Mouse (Mus musculus) telencephalon, adult 2 months (tissue): Measurements from ENCODE around the gene Fam241a.

ENCODE experiments used
- DNase-seq: peaks from one replicate; pipeline ENCODE4 v3.0.0-alpha.2; 2011; ENCODE audit warnings: low read depth, low spot score

The Fam241a gene

DNA sequence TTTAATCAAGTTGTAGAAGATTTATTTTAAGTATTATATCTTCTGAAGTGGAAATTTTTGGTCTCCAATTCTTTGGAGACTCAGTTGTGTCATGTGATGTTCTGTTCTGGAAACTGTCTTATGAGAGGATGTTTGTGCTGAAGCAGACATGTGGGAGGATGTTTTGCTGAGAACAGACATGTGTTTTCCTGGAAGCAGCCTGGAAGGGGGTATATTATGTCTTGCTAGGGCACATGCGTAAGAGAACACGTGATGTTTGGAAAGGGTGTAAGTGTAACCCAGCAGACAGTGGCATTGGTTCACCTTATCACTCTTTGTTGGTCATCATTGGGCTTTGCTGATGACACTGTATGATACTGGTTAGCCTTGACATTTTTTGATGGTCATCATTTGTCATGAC is 20.6 kb downstream of the Fam241a start:
- no peak for DNase-seq

DNA sequence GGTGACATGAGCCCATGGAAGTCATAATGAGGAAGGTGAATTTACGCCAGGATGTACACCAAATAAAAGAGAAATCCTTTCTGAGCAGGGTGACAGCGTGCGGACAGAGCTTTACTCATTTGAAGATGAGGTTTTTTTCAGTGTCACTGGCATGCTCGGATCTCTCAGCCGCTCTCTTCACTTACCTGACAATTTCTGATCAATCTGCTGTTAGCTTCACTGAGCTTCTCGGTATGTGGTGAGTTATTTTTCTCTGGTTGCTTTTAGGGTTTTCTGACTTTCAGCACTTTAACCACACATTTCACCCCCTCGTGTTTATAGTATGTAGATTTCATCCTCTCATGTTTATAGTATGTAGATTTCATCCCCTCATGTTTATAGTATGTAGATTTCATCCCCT is 21.1 kb downstream of the Fam241a start:
- no peak for DNase-seq

DNA sequence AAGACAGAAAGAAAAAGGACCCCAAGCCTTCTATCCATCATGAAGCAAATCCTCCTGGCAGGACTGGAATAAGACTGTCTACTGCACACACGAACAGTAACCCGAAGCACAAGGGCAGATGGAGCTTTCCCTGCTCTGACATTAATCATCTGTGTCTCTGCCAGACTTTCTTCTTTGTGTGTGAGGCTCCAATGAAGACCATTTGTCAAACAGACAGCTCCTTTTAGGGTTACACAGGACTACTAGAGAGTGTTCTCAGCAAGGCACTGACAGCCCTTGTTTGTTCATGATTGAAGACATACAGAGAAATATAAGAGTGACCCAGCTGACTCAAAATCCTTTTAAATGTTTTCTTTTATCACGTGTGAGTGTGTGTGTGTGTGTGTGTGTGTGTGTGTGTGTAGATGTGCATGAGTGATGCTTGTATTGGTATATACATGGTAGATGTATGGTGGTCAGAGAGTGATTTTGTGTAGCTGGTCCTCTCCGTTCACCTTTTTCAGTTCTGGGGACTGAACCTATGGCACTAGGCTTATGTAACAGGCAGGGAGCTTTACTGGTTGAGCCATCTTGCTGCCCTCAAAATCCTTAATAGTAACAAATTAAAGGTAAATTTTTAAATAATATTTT is 21.8 kb downstream of the Fam241a start:
- no peak for DNase-seq

DNA sequence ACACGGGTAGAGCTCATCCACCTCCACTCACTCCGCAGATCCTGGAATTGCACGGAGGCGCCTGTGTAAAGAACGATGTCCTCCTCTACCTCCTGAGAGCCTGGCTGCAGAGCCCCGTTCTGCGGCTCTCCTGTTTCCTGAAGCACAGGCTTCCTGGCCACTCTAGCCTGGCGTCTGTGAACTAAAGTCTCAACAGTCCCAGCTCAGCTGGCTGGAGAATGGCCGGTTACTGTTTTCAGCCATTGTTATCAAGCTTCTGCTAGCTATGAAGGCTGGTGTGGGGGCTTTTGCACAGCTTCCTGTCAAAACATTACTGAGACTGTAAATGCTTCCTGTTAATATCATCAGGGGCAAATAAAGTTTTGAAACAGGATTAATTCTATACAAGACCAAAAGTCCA is 24.5 kb downstream of the Fam241a start:
- DNase-seq: no peak

DNA sequence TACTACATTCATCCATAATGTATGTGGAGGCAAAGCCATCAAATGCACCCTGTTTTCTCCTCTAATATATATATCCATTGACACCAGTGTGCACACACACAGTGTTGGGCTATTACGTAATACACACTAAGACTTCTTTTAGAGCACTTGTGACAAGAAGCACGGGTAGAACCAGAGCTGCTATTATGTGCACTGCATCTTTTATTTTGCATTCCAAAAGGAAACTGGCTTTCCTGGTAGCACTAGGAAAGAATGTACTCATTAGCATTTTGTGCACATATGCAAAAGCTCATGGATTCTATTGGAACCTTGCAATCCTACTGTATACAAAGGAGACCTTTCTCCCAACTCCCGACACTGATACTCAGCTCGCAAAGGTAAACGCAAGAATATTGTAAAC is 27.2 kb downstream of the Fam241a start:
- DNase-seq: no peak

DNA sequence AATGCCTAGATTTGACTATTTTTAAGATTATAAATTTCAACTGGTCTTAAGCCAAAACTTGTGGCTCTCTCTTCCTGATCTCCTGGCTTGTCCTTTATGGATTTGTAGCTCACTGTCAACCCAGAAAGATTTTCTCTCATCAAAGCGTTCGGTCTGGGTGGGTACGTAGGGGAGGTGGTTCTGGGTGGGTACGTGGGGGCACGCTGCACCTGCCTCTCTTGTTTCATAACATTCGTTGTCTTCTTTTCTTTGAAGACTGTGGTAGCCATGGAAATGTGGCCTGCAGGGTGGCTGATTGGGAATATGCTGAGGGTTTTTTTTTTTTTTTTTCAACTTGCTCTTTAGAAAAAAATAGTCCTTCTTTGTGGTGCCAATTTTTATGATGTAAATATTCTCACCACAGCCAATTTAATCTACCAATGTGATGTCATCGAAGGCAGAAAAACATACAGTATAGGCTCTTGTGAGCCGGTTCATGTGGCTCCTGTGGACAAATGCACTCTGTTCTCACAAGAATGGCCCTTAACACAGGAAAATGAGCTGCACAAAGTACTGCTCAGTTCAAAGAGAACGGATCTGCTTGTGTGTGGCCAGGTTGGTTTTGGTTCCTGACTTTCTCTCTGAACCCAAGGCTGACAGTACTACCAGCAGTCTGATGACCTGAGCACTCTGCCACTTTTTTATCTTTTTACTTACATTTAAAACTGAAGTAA is 27.9 kb downstream of the Fam241a start:
- no peak for DNase-seq

DNA sequence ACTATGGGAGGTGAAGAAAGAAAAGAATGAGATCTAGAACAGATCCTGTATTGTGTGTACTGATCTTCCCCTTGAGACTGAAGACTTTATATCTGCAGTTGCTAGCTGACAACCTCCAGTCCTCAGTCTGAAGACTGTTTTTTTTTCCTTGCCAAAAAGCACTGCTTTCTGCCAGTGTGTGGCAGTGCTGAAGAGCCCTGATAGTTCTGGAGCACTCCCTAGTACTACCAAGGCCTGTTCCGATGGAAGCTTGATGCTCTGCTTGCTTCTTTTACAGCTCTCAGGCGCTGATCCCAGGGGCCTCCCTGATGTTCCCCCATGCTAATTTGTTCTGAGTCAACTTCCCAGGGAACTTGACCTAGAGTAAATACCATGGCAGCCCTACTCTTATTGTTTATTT is 31.9 kb downstream of the Fam241a start:
- DNase-seq: no peak

DNA sequence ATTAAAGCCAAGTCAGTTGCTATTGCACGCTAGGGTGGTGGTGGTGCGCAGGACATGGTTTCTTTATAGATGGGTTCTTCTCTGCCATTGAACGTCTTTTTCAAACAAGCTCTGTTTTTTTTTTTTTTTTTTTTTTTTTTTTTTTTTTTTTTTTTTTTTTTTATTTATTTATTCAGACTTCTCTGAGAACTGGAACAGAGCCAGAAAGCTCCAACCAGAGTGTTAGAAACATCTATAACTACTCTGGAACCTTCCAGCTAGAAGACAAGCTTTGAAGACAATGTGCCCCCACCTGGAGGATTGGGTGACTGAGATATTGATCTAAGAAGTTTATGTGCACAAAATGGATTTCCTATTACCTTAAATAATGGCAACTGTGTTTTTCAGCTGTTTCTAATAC is 32.6 kb downstream of the Fam241a start:
- no peak for DNase-seq

DNA sequence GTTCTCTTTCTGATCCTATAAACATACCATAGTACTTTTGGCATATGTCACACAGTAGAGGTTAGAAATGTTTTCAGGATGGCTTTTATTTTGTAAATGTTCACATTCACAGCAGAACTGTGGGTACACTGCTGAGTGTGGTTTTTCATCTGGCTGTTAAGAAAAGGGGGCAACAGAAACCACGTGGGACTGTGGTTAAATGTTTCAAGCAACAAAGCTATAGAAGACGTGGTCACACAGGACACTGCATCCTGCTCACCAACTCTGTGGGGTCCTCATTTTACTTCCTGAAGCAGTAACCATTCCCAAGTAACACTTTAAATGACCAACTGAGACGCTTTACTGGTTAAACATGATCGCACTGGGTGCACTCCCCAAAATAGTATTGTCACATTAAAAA is 33.6 kb downstream of the Fam241a start:
- DNase-seq: no peak

DNA sequence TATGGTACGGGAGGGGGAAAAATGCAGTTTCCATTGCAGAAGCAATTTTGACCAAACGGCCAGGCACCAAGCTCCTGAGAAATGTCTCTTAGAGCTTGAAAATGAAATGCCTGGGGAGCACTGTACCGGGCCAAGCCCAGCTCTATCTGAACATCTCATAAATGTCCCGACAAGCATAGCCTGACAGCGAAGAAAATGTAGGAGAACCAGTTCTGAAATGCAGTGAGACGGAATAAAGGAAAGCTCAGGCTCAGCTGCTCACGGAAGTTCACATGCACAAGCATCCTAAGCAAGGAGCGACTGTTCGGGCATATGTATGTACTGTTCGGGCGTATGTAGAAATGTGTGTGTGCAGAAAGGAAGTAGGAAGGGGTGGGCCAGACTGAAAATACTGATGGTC is 34.8 kb downstream of the Fam241a start:
- DNase-seq: no peak

DNA sequence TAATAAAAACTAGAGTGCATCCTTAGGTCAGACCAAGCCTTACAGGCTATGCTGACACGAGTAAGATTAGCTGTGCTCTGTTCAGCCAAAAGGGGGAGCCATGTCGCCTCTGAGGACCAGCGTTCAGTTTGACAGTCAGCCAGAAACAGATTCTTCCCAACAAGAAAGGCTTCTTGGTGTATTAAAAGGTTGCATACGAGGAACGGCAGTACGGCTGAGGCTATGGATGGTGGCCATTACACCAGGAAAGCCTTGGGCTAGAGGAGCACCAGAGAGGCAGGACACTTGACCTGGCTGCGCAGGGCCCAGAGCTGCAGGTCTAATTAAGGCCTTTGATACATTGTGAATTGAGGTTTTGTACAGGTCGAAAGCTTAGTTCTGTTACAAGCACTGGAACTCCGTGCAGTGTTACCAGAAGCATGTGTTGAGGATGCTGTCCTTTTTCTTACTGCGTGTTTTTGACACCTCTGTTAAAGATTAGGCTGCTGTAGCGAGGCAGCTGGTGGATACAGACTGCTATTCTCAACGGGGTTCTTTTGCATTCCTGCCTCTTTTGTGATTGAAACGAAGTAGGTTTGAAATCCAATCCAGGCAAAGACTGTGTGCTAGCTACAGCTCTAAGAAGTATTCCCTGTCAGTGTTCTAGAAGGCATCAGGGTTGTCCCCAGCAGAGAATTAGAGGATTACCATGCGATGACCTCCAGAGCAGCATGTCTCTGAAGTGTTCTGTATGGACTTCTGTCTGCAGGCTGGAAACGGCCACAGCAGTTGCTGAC is 42.5 kb downstream of the Fam241a start:
- DNase-seq: no peak

DNA sequence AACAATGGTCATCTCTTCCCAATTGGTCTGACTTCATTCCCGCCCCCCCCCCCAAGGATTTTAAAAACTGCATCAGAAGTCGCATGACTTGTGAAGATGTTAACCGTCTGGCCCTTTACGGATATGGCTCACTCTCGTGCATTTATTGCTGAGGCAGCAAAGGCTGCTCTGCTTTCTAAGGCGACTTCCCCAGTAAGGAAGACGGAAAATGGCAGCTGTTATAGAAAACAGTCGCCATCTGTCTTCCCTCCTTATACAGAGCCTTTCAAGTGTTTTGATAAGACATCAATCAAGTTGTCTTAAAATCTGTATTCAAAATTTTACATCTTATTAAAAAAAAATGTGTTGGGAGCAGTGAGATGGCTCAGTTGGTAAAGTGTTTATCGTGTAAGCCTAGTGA is 43.4 kb downstream of the Fam241a start:
- DNase-seq: no peak

DNA sequence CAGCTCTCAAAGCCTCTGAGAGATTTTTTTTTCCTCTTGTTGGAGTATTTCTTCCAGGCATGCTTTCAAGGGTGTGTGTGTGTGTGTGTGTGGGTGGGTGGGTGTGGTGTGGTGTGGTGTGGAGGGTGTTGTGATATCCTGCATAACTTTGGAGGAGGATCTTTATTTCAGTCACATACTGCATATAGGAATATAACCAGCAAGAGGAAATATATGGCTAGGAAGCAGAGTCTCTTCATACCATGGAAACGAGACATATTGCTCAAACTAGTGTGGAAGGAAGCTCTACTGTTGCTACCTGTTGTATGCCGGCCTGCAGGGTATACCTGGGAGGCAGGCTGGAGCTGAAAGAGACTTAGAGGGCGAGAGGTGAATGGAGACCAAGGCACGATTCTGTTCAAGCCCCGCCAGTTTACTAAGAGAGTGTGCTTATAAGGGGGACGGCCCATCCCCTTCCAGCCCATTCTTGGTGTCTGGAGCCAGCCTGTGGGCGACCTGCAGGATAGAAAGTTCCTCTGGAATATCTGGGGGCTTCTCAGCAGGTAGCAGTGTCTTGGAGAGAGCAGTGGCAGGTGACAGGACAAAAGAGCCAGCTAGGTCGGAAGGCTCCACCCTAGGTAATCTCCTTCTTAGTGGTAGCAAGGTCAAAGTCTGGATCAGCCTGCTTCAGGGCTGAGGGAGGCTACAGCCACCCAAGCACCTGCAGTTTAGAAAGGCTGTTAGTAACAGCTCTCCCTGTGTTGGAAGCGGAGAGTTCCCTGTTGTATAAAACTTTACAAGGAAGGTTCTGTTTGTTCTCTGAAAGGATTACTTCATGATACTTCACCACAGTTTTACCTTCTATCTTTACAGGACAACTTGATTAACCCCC is 45.1 kb downstream of the Fam241a start:
- no peak for DNase-seq

DNA sequence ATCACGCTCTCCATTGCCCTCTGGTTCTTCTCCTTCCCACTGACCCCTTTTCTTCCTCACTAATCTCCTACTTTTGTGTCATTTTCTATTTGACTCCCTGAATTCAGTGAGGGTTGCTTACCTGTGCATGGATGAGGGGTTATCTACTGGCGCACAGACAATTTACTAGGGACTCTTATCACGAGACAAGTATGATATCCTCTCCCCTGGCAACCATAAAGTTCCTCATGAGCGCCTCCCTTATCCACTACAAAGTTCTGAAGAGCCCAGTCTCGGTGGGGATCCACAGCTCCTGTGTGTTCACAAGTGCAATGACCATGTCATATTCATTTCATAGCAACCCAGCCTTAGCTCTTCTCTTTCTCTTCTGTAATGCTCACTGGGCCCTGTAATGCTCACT is 46.2 kb downstream of the Fam241a start:
- no peak for DNase-seq

DNA sequence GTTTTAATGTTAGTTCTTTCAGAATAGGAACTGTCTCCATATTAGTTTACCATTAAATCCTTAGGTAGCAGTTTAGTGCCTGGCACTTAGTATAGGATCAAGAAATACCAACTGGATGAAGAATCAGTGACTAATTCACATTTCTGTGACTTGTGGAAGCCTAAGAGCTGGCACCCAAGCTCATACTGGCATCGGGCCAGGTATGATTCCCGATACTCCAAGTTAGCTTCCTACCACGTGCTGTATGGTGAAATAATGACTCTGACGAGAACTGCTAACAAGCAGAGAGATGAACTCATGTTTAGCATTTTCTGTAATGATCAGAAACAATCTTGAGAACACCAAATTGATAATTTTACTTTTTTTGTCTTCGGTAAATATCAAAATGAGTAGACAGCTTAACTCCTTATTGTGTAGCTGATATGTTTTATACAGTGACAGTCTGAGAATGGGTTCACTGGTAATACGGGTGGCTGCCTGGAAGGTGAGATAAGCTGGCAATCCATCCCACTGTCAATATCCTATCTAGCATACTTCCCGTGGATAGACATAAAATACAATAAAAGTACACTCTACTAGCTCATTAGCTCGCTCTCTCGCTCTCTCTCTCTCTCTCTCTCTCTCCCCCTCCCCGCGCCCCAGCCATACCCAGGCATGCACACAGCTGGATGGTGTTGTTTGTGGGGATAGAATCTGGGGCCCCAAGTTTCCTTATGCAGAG is 47.9 kb downstream of the Fam241a start:
- DNase-seq: no peak

DNA sequence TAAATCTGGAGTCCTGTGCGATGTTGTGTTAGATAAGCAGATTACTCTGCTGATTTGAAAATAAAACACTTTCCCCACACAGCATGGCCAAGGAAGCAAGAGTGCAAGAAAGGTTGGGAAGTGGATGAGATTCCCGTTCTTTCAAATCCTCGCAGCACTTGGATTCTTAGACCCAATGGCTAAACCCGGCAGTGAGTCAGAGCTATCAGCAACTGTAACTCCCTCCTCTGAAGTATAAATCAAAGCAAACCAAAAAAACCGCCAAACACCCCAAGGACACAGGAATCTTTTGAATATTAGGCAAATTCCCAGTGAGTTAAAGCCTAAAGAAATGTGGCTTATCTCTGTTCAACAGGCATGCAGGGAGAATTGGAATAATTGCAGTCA is 52.2 kb downstream of the Fam241a start:
- DNase-seq: no peak

DNA sequence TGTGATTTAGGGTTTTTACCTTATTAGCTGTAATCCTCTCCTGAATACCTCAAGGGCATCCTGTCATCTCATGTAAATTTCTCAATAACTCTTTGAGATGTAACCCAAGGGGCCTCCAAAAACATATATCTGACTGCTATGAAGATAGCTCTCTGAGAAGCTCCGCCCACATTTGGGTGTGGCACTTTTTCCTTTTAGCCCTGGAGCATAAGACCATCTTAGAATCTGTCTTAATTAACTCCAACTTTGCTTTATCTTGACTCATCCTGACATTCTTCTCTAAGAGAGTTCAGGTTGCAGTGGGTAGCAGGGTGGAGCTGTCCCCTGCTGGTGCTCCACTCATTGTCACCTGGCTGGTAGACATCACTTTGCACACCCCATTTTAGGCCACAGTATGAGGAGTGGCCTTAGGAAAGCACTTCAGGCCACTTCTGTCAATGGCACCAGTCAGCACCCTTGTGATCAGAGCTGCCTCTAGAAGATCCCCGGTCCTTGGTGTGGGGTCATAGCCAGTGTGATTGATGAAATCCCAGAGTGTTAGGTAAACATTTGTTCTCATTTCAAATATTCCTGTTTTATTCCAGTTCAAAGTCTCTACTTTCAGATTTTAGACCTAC is 52.7 kb downstream of the Fam241a start:
- DNase-seq: no peak

DNA sequence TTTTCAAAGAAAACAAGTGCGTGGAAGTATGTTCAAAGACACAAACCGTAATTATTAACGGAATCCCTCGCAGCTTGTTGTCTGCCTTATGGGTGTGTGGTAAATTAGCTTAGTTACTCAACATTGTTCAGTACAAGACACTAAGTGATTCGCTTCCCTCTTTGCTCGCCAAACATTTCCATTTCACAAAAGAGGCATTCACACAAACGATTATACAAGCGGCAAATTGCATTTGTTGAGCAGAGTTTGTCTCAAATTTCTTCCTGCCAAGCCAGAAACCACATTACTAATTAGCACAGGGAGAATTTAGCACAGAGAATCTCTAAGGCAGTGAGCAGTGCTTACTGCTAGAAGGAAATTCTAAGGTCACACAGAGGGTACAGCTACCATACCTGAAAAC is 54.2 kb downstream of the Fam241a start:
- no peak for DNase-seq

DNA sequence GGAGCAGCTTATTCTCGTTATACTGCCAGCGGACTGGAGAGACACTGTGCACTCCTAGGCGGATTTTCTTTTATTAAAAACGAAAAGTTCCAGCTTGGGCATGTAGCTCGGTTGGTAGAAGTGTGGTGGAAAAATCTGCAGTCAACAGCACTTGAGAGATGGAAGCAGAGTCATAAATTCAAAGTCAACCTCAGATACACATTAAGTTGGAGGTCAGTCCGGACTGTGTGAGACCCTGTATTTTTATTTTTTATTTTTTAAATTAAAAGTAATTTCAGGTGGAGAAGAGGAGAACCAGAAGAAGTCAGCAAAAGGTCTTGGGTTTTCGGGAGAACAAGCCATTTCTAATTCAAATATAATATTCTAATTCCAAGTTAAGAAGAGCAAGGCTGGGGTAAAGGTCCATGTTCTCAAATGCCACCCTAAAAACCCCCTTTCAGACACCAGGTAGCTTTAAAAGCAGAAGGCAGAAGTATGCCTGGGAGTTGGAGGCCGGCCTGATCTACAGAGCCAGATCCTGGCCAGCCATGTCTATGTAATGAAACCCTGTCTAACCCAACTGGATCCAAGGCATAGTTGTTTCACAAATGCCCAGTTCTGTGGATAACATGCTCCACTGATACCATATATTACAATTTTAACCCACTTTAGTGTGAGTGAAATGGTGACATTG is 58.0 kb downstream of the Fam241a start:
- no peak for DNase-seq

DNA sequence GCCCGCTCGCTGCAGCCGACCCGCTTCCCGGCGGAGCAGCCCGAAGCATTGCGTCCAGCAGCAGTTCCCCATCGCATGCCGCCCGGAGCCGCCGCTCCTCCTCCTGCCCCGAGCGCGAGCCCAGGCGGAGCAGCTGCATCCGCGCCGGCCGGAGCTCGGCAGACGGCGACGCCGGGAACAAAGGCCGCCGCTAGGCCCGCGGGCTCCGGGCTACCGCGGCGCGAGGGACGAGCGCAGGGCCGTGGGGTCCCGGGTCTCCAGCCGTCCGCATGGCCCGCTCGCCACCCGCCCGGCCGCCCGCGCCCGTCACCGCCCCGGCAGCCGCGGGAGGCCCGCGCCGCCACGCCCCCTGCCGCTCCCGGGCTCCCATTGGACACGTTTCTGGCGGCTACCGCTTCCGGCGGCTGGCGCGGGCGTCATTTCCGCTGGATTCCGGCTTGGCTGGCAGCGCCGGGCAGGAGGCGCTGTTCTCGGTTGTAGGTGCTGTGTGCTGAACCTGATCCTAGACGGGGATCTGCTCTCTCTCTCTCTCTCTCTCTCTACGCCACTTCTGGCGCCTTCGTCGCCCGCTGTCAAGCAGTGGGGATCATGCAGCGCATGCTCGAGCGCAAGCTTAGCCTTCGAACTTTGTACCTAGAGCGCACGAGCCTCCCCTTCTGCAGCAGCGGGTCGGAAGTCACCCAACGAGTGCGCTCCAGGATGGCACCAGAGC is 58.8 kb downstream of the Fam241a start, which contains the start of gene Ap1ar:
Gene Ap1ar, minus strand, starts transcription at position 370 of the 712 bp plus-strand sequence.
- peak; percentile 92 for DNase-seq
